Mouse (Mus musculus): ENCODE measurements around the gene Hdac7.

GRCm38 (mm10) chr15:97750697-97751096 lies 93.6 kb downstream of the Hdac7 start:
- no peak for TF ChIP-seq POLR2A (IDR thresholded peaks at IDR 0.05; ENCODE audit: insufficient read depth, low read length)
- no peak for TF ChIP-seq CTCF (IDR thresholded peaks at IDR 0.05; ENCODE audit: low read depth, low read length)
